Comparison of ENCODE assay signal across 37 mouse cellular contexts in the genomic region with DNA sequence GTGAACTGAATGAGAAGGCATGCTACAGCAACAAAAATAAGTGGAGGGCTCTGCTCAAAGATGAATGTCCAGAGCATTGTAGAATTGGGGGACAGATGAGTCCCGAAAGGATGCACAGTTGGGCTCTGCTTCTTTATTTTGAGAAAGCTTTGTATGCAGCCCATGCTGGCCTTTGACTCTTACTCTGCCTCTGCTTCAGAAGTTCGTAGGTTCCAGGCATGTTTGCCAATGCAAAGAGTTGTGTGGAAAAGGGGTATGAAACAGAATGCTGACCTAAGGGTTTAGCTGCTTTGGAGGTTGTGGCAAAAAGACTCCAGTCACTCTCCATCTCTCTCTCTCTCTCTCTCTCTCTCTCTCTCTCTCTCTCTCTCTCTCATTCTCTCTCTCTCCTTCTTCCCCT. TPM values are rescaled to one million over a fixed set of nuclear protein-coding genes. Genes with fewer than 3 reads are reported as not detected.
"Had no signal": no experiment of that assay in that cellular context is flagged by ENCODE, and none has a peak within 500 bp of the region (broad histone marks: within the 10 kb centered on the region; RNA-seq: fewer than 3 reads in every experiment).

No protein-coding gene starts in this region.

- H3K9me3 ChIP-seq: heart, embryonic 13.5 days; heart, embryonic 15.5 days; hindbrain, embryonic 10.5 days; hindbrain, embryonic 12.5 days; intestine, embryonic 15.5 days; limb, embryonic 12.5 days; liver, embryonic 13.5 days had no signal

- H3K27me3 ChIP-seq: heart, embryonic 13.5 days; heart, embryonic 15.5 days; hindbrain, embryonic 12.5 days; intestine, embryonic 15.5 days; limb, embryonic 12.5 days; liver, embryonic 13.5 days had no signal

- H3K9ac ChIP-seq: heart, embryonic 13.5 days; heart, embryonic 15.5 days; hindbrain, embryonic 12.5 days; hindbrain, embryonic 14.5 days; intestine, embryonic 15.5 days; limb, embryonic 12.5 days; liver, embryonic 13.5 days had no signal

- H3K4me1 ChIP-seq: hindbrain, embryonic 10.5 days; hindbrain, embryonic 12.5 days; intestine, embryonic 15.5 days; limb, embryonic 12.5 days had no signal

- ATAC-seq: hindbrain, embryonic 16.5 days; inflammation-experienced regulatory T-cells, adult 6 months; intestine, embryonic 15.5 days; intestine, postnatal 0 days had no signal

- H3K4me2 ChIP-seq: heart, embryonic 11.5 days; heart, embryonic 13.5 days; heart, embryonic 15.5 days; hindbrain, embryonic 12.5 days; hindbrain, embryonic 14.5 days; intestine, embryonic 15.5 days; limb, embryonic 12.5 days; liver, embryonic 11.5 days; liver, embryonic 13.5 days had no signal

- DNase-seq: gastrocnemius, adult 2 months; gastrocnemius, postnatal 10 days; gastrocnemius, postnatal 25 days; heart, adult 2 months; heart, postnatal 14 days; heart, postnatal 4 days; kidney, adult 18-20 months; kidney, adult 8-10 months; kidney, postnatal 10 days; kidney, postnatal 25 days; layer of hippocampus, adult 9-11 months; layer of hippocampus, postnatal 36 days; left cerebral cortex, postnatal 4 days; liver; liver, embryonic 13.5 days had no signal

- H3K4me3 ChIP-seq: gastrocnemius, adult 2 months; heart, adult 2 months; heart, embryonic 13.5 days; heart, embryonic 15.5 days; hindbrain, embryonic 10.5 days; hindbrain, embryonic 12.5 days; intestine, embryonic 15.5 days; limb, embryonic 12.5 days; liver, embryonic 13.5 days had no signal

- H3K27ac ChIP-seq: gastrocnemius, adult 2 months; heart, adult 2 months; heart, embryonic 13.5 days; heart, embryonic 15.5 days; hindbrain, embryonic 10.5 days; hindbrain, embryonic 12.5 days; hindbrain, embryonic 14.5 days; intestine, embryonic 15.5 days; limb, embryonic 12.5 days; liver, embryonic 13.5 days had no signal

RNA-seq across cellular contexts. Expression of gene Treh, which starts 31.4 kb away (rescaled TPM):
- total RNA-seq: gastrocnemius, adult 2 months; gastrocnemius, postnatal 10 days; gastrocnemius, postnatal 25 days; gastrocnemius, postnatal 4 days; granulocyte monocyte progenitor cell, adult 5-6 weeks; heart, adult 2 months; heart, postnatal 14 days; heart, postnatal 4 days; layer of hippocampus, adult 18-20 months; layer of hippocampus, adult 8-10 months; layer of hippocampus, postnatal 14 days; layer of hippocampus, postnatal 36 days; left cerebral cortex, adult 18-20 months; left cerebral cortex, postnatal 10 days; left cerebral cortex, postnatal 4 days had no signal
- polyA plus RNA-seq: heart, adult 2 months; heart, embryonic 11.5 days; heart, embryonic 13.5 days; heart, embryonic 15.5 days; heart, postnatal 0 days; hindbrain, embryonic 10.5 days; hindbrain, embryonic 12.5 days; hindbrain, embryonic 14.5 days; hindbrain, embryonic 16.5 days; inflammation-experienced regulatory T-cells, adult 6 months; intestine, embryonic 15.5 days; kidney, embryonic 14.5 days; limb, embryonic 12.5 days; limb, embryonic 14.5 days; liver, embryonic 11.5 days; liver, embryonic 13.5 days had no signal
